Mouse (Mus musculus) myocyte (in vitro differentiated cells): ENCODE results near the gene Gas7. TPM values are rescaled to one million over a fixed set of nuclear protein-coding genes. Genes with fewer than 3 reads are reported as not detected.

Experiments used
- H3K27me3 ChIP-seq: one replicate; pipeline ENCODE4 v1.6.1; 2011; ENCODE audit not compliant: control insufficient read depth, insufficient read depth, insufficient read length
- H3K36me3 ChIP-seq: one replicate; pipeline ENCODE4 v1.6.1; 2011; ENCODE audit not compliant: control insufficient read depth, insufficient read depth
- H3K4me2 ChIP-seq: one replicate; pipeline ENCODE4 v1.6.1; 2011; ENCODE audit warnings: low read depth, control low read depth
- H3K4me3 ChIP-seq: one replicate; pipeline ENCODE4 v1.5.1; 2011; ENCODE audit warnings: mild to moderate bottlenecking, control low read depth, moderate library complexity
- H3K79me2 ChIP-seq: one replicate; pipeline ENCODE4 v1.6.1; 2011; ENCODE audit not compliant: control insufficient read depth, insufficient read depth
- H3ac ChIP-seq: one replicate; pipeline ENCODE4 v1.6.1; 2011; ENCODE audit not compliant: control insufficient read depth, insufficient read length
- CEBPB ChIP-seq: IDR thresholded peaks from 2 replicates; pipeline ENCODE4 v1.6.1; 2011; ENCODE audit warnings: mild to moderate bottlenecking, moderate library complexity; ENCODE audit not compliant: poor library complexity, insufficient read depth, severe bottlenecking
- E2F4 ChIP-seq: IDR thresholded peaks from one replicate; pipeline ENCODE4 v1.6.1; 2011; ENCODE audit warnings: mild to moderate bottlenecking, control low read depth, moderate library complexity; ENCODE audit not compliant: insufficient read depth
- MAX ChIP-seq: IDR thresholded peaks from one replicate; pipeline ENCODE4 v1.6.1; 2011; ENCODE audit warnings: low read depth, mild to moderate bottlenecking, control low read depth
- MYOD1 ChIP-seq, 3 experiments: IDR thresholded peaks; one replicate each; pipeline ENCODE4 v1.6.1; 2011; ENCODE audit warnings: control low read depth in 2 of 3, low read depth in 2 of 3, mild to moderate bottlenecking in 2 of 3, moderate library complexity in 1 of 3; ENCODE audit not compliant: insufficient read length in 2 of 3, control insufficient read depth in 1 of 3
- MYOG ChIP-seq, 3 experiments: IDR thresholded peaks; one replicate each; pipeline ENCODE4 v1.6.1; 2011; ENCODE audit warnings: control low read depth in 2 of 3, low read depth in 2 of 3, mild to moderate bottlenecking in 2 of 3; ENCODE audit not compliant: insufficient read length in 2 of 3, control insufficient read depth in 1 of 3, insufficient read depth in 1 of 3
- POLR2A ChIP-seq: IDR thresholded peaks from one replicate; pipeline ENCODE4 v1.6.1; 2011; ENCODE audit warnings: low read depth, mild to moderate bottlenecking, control low read depth, moderate library complexity; ENCODE audit not compliant: insufficient read length
- POLR2AphosphoS2 ChIP-seq: IDR thresholded peaks from one replicate; pipeline ENCODE4 v1.6.1; 2011; ENCODE audit warnings: low read depth, control low read depth; ENCODE audit not compliant: insufficient read length
- REST ChIP-seq: IDR thresholded peaks from one replicate; pipeline ENCODE4 v1.6.1; 2011; ENCODE audit warnings: mild to moderate bottlenecking, control low read depth, moderate library complexity; ENCODE audit not compliant: insufficient read depth, insufficient read length
- SRF ChIP-seq: IDR thresholded peaks from one replicate; pipeline ENCODE4 v1.6.1; 2011; ENCODE audit warnings: low read depth; ENCODE audit not compliant: control insufficient read depth, insufficient read length
- TCF12 ChIP-seq: IDR thresholded peaks from one replicate; pipeline ENCODE4 v1.6.1; 2011; ENCODE audit warnings: mild to moderate bottlenecking, control low read depth; ENCODE audit not compliant: poor library complexity, insufficient read depth, severe bottlenecking
- TCF3 ChIP-seq: IDR thresholded peaks from one replicate; pipeline ENCODE4 v1.6.1; 2011; ENCODE audit warnings: low read depth, control low read depth; ENCODE audit not compliant: insufficient read length
- USF1 ChIP-seq: IDR thresholded peaks from one replicate; pipeline ENCODE4 v1.6.1; 2011; ENCODE audit warnings: low read depth, mild to moderate bottlenecking, control low read depth, moderate library complexity
- polyA plus RNA-seq: library from polyadenylated mRNA; unstranded; fragments of >200 nt; fragmentation: generic; extraction: Trizol; gene quantifications from one replicate; pipeline ENCODE4 v1.2.1, GENCODE M21; 2012; ENCODE audit warnings: missing spikeins

The Gas7 gene
- polyA plus RNA-seq, 1 experiment, result 0.02 TPM

- Histone ChIP-seq H3ac (no peak overlapping the region), H3K4me3 (no peak overlapping the region), H3K79me2 (no peaks in the 10 kb centered on the region), H3K4me2 (no peak overlapping the region), H3K36me3 (no peaks in the 10 kb centered on the region), H3K27me3 (no peaks in the 10 kb centered on the region)
- no peak for TF ChIP-seq TCF12
- no peak for TF ChIP-seq CEBPB
- TF ChIP-seq POLR2A, result no peak
- TF ChIP-seq TCF3, result no peak
- TF ChIP-seq MYOD1 (IDR thresholded peaks at IDR 0.05; ENCODE audit: control insufficient read depth in 1 of 3, insufficient read length in 2 of 3, low read depth in 2 of 3), result no peak
- TF ChIP-seq MYOG (IDR thresholded peaks at IDR 0.05; ENCODE audit: control insufficient read depth in 1 of 3, insufficient read depth in 1 of 3, insufficient read length in 2 of 3, low read depth in 2 of 3), result no peak
- TF ChIP-seq REST, result no peak
Observed at GRCm38 (mm10) chr11:67482217-67482760, 27.1 kb downstream of the Gas7 start.

- no peaks in the 10 kb centered on the region for H3K79me2 ChIP-seq
- no peak overlapping the region for H3K4me3 ChIP-seq
- no peaks in the 10 kb centered on the region for H3K36me3 ChIP-seq
- no peaks in the 10 kb centered on the region for H3K27me3 ChIP-seq
- no peak overlapping the region for H3ac ChIP-seq
- no peak for TF ChIP-seq POLR2A
- TF ChIP-seq MAX, result no peak
- no peak for TF ChIP-seq MYOG (IDR thresholded peaks at IDR 0.05; ENCODE audit: control insufficient read depth in 1 of 3, insufficient read depth in 1 of 3, insufficient read length in 2 of 3, low read depth in 2 of 3)
- TF ChIP-seq REST, result no peak
- TF ChIP-seq TCF12, result no peak
- TF ChIP-seq E2F4, result no peak
- TF ChIP-seq CEBPB, result no peak
- no peak for TF ChIP-seq MYOD1 (IDR thresholded peaks at IDR 0.05; ENCODE audit: control insufficient read depth in 1 of 3, insufficient read length in 2 of 3, low read depth in 2 of 3)
- TF ChIP-seq USF1, result no peak
- TF ChIP-seq TCF3, result no peak
- TF ChIP-seq SRF, result no peak
- H3K4me2 ChIP-seq, result no peak overlapping the region
Observed at GRCm38 (mm10) chr11:67488156-67488555, 32.9 kb downstream of the Gas7 start.

GRCm38 (mm10) chr11:67489647-67490175 is 34.5 kb downstream of the Gas7 start:
- no peak overlapping the region for H3K4me3 ChIP-seq
- TF ChIP-seq MYOG (IDR thresholded peaks at IDR 0.05; ENCODE audit: control insufficient read depth in 1 of 3, insufficient read depth in 1 of 3, insufficient read length in 2 of 3, low read depth in 2 of 3) (no peak), E2F4 (no peak), USF1 (no peak), MAX (no peak), CEBPB (no peak), SRF (no peak), TCF12 (no peak), TCF3 (no peak), MYOD1 (IDR thresholded peaks at IDR 0.05; ENCODE audit: control insufficient read depth in 1 of 3, insufficient read length in 2 of 3, low read depth in 2 of 3) (no peak), POLR2AphosphoS2 (no peak), POLR2A (no peak), REST (no peak)
- no peak overlapping the region for H3K4me2 ChIP-seq
- H3K36me3 ChIP-seq, result no peaks in the 10 kb centered on the region
- no peaks in the 10 kb centered on the region for H3K79me2 ChIP-seq
- no peak overlapping the region for H3ac ChIP-seq
- no peaks in the 10 kb centered on the region for H3K27me3 ChIP-seq

- H3K4me3 ChIP-seq, result no peak overlapping the region
- no peak overlapping the region for H3ac ChIP-seq
- H3K4me2 ChIP-seq, result no peak overlapping the region
- H3K36me3 ChIP-seq, result no peaks in the 10 kb centered on the region
- TF ChIP-seq TCF3 (no peak), MAX (no peak), SRF (no peak), MYOG (IDR thresholded peaks at IDR 0.05; ENCODE audit: control insufficient read depth in 1 of 3, insufficient read depth in 1 of 3, insufficient read length in 2 of 3, low read depth in 2 of 3) (no peak), TCF12 (no peak), REST (no peak), POLR2A (no peak), POLR2AphosphoS2 (no peak), CEBPB (no peak), E2F4 (no peak), USF1 (no peak), MYOD1 (IDR thresholded peaks at IDR 0.05; ENCODE audit: control insufficient read depth in 1 of 3, insufficient read length in 2 of 3, low read depth in 2 of 3) (no peak)
- no peaks in the 10 kb centered on the region for H3K79me2 ChIP-seq
- no peaks in the 10 kb centered on the region for H3K27me3 ChIP-seq
Observed at GRCm38 (mm10) chr11:67496796-67497195, 41.6 kb downstream of the Gas7 start.
